Mouse (Mus musculus): ENCODE measurements around the gene Ltbp2. TPM values are rescaled to one million over a fixed set of nuclear protein-coding genes. Genes with fewer than 3 reads are reported as not detected.

Gene Ltbp2
- polyA plus RNA-seq, 1 experiment from 2014 or later, result 0.17 TPM

GRCm38 (mm10) chr12:84864801-84865200 lies 11.5 kb downstream of the Ltbp2 start:
- Histone ChIP-seq H3K4me3 (ENCODE audit: low read depth, low read length) (no peak overlapping the region), H3K27ac (ENCODE audit: low read depth, low read length) (no peak overlapping the region), H3K36me3 (ENCODE audit: control insufficient read depth, insufficient read depth, low read length) (no peaks in the 10 kb centered on the region), H3K4me2 (ENCODE audit: low read depth) (no peak overlapping the region), H3K27me3 (ENCODE audit: control insufficient read depth, insufficient read depth, low read length) (no peaks in the 10 kb centered on the region), H3K9ac (ENCODE audit: low read length) (no peak overlapping the region), H3K4me1 (ENCODE audit: control insufficient read depth, insufficient read depth, low read length) (no peaks in the 10 kb centered on the region), H3K9me3 (ENCODE audit: control insufficient read depth, low read length) (no peaks in the 10 kb centered on the region)
- DNase-seq (ENCODE audit: low spot score), result no peak
- WGBS, result 76% methylated on average over 7 of the region's 7 CpGs
- ATAC-seq (ENCODE audit: insufficient read depth, low FRiP score, low TSS enrichment), result no peak

GRCm38 (mm10) chr12:84863196-84863595 lies 13.1 kb downstream of the Ltbp2 start:
- Histone ChIP-seq H3K27ac (ENCODE audit: low read depth, low read length) (no peak overlapping the region), H3K9ac (ENCODE audit: low read length) (no peak overlapping the region), H3K4me1 (ENCODE audit: control insufficient read depth, insufficient read depth, low read length) (no peaks in the 10 kb centered on the region), H3K9me3 (ENCODE audit: control insufficient read depth, low read length) (no peaks in the 10 kb centered on the region), H3K4me2 (ENCODE audit: low read depth) (no peak overlapping the region), H3K36me3 (ENCODE audit: control insufficient read depth, insufficient read depth, low read length) (no peaks in the 10 kb centered on the region), H3K4me3 (ENCODE audit: low read depth, low read length) (no peak overlapping the region), H3K27me3 (ENCODE audit: control insufficient read depth, insufficient read depth, low read length) (no peaks in the 10 kb centered on the region)
- DNase-seq (ENCODE audit: low spot score) (no peak), ATAC-seq (ENCODE audit: insufficient read depth, low FRiP score, low TSS enrichment) (no peak)
- 84% methylated on average over 5 of the region's 5 CpGs for WGBS

GRCm38 (mm10) chr12:84862136-84862910 lies 14.0 kb downstream of the Ltbp2 start:
- H3K4me1 ChIP-seq (ENCODE audit: control insufficient read depth, insufficient read depth, low read length), result no peaks in the 10 kb centered on the region
- no peak overlapping the region for H3K27ac ChIP-seq (ENCODE audit: low read depth, low read length)
- no peak overlapping the region for H3K9ac ChIP-seq (ENCODE audit: low read length)
- WGBS, result 74% methylated on average over 14 of the region's 14 CpGs
- no peak for ATAC-seq (ENCODE audit: insufficient read depth, low FRiP score, low TSS enrichment)
- H3K4me3 ChIP-seq (ENCODE audit: low read depth, low read length), result no peak overlapping the region
- no peak for DNase-seq (ENCODE audit: low spot score)
- no peaks in the 10 kb centered on the region for H3K36me3 ChIP-seq (ENCODE audit: control insufficient read depth, insufficient read depth, low read length)
- H3K9me3 ChIP-seq (ENCODE audit: control insufficient read depth, low read length), result no peaks in the 10 kb centered on the region
- H3K27me3 ChIP-seq (ENCODE audit: control insufficient read depth, insufficient read depth, low read length), result no peaks in the 10 kb centered on the region
- H3K4me2 ChIP-seq (ENCODE audit: low read depth), result no peak overlapping the region

- ATAC-seq (ENCODE audit: insufficient read depth, low FRiP score, low TSS enrichment), result no peak
- no peak for DNase-seq (ENCODE audit: low spot score)
These were observed 17.9 kb downstream of the Ltbp2 start for GRCm38 (mm10) chr12:84858149-84859113.

GRCm38 (mm10) chr12:84857706-84858105 lies 18.6 kb downstream of the Ltbp2 start:
- Histone ChIP-seq H3K9me3 (ENCODE audit: control insufficient read depth, low read length) (no peaks in the 10 kb centered on the region), H3K27ac (ENCODE audit: low read depth, low read length) (no peak overlapping the region), H3K36me3 (ENCODE audit: control insufficient read depth, insufficient read depth, low read length) (no peaks in the 10 kb centered on the region), H3K4me3 (ENCODE audit: low read depth, low read length) (no peak overlapping the region), H3K4me2 (ENCODE audit: low read depth) (no peak overlapping the region), H3K27me3 (ENCODE audit: control insufficient read depth, insufficient read depth, low read length) (no peaks in the 10 kb centered on the region), H3K9ac (ENCODE audit: low read length) (no peak overlapping the region), H3K4me1 (ENCODE audit: control insufficient read depth, insufficient read depth, low read length) (no peaks in the 10 kb centered on the region)
- ATAC-seq (ENCODE audit: insufficient read depth, low FRiP score, low TSS enrichment) (no peak), DNase-seq (ENCODE audit: low spot score) (no peak)
- 68% methylated on average over 4 of the region's 4 CpGs for WGBS

More at GRCm38 (mm10) chr12:84858149-84859113, 17.9 kb downstream of the Ltbp2 start:
- H3K27ac ChIP-seq (ENCODE audit: low read depth, low read length), result no peak overlapping the region
- H3K4me2 ChIP-seq (ENCODE audit: low read depth), result no peak overlapping the region
- WGBS, result 59% methylated on average over 17 of the region's 17 CpGs
- H3K9ac ChIP-seq (ENCODE audit: low read length), result no peak overlapping the region
- no peaks in the 10 kb centered on the region for H3K27me3 ChIP-seq (ENCODE audit: control insufficient read depth, insufficient read depth, low read length)
- no peak overlapping the region for H3K4me3 ChIP-seq (ENCODE audit: low read depth, low read length)
- H3K9me3 ChIP-seq (ENCODE audit: control insufficient read depth, low read length), result no peaks in the 10 kb centered on the region
- H3K36me3 ChIP-seq (ENCODE audit: control insufficient read depth, insufficient read depth, low read length), result no peaks in the 10 kb centered on the region
- no peaks in the 10 kb centered on the region for H3K4me1 ChIP-seq (ENCODE audit: control insufficient read depth, insufficient read depth, low read length)

GRCm38 (mm10) chr12:84856532-84856931 lies 19.8 kb downstream of the Ltbp2 start:
- no peaks in the 10 kb centered on the region for H3K9me3 ChIP-seq (ENCODE audit: control insufficient read depth, low read length)
- WGBS, result 84% methylated on average over 8 of the region's 8 CpGs
- no peak for DNase-seq (ENCODE audit: low spot score)
- H3K9ac ChIP-seq (ENCODE audit: low read length), result no peak overlapping the region
- ATAC-seq (ENCODE audit: insufficient read depth, low FRiP score, low TSS enrichment), result no peak
- no peaks in the 10 kb centered on the region for H3K4me1 ChIP-seq (ENCODE audit: control insufficient read depth, insufficient read depth, low read length)
- no peaks in the 10 kb centered on the region for H3K36me3 ChIP-seq (ENCODE audit: control insufficient read depth, insufficient read depth, low read length)
- H3K27me3 ChIP-seq (ENCODE audit: control insufficient read depth, insufficient read depth, low read length), result no peaks in the 10 kb centered on the region
- H3K4me2 ChIP-seq (ENCODE audit: low read depth), result no peak overlapping the region
- no peak overlapping the region for H3K4me3 ChIP-seq (ENCODE audit: low read depth, low read length)
- no peak overlapping the region for H3K27ac ChIP-seq (ENCODE audit: low read depth, low read length)

GRCm38 (mm10) chr12:84855084-84855625 lies 21.2 kb downstream of the Ltbp2 start:
- Histone ChIP-seq H3K4me3 (ENCODE audit: low read depth, low read length) (no peak overlapping the region), H3K4me1 (ENCODE audit: control insufficient read depth, insufficient read depth, low read length) (no peaks in the 10 kb centered on the region), H3K9ac (ENCODE audit: low read length) (no peak overlapping the region), H3K36me3 (ENCODE audit: control insufficient read depth, insufficient read depth, low read length) (no peaks in the 10 kb centered on the region), H3K27ac (ENCODE audit: low read depth, low read length) (no peak overlapping the region), H3K4me2 (ENCODE audit: low read depth) (no peak overlapping the region), H3K27me3 (ENCODE audit: control insufficient read depth, insufficient read depth, low read length) (no peaks in the 10 kb centered on the region), H3K9me3 (ENCODE audit: control insufficient read depth, low read length) (no peaks in the 10 kb centered on the region)
- no peak for ATAC-seq (ENCODE audit: insufficient read depth, low FRiP score, low TSS enrichment)
- no peak for DNase-seq (ENCODE audit: low spot score)
- 82% methylated on average over 4 of the region's 4 CpGs for WGBS

GRCm38 (mm10) chr12:84854392-84855033 lies 21.8 kb downstream of the Ltbp2 start:
- 94% methylated on average over 4 of the region's 4 CpGs for WGBS
- DNase-seq (ENCODE audit: low spot score) (no peak), ATAC-seq (ENCODE audit: insufficient read depth, low FRiP score, low TSS enrichment) (no peak)
- no peaks in the 10 kb centered on the region for H3K9me3 ChIP-seq (ENCODE audit: control insufficient read depth, low read length)
- no peaks in the 10 kb centered on the region for H3K4me1 ChIP-seq (ENCODE audit: control insufficient read depth, insufficient read depth, low read length)
- H3K9ac ChIP-seq (ENCODE audit: low read length), result no peak overlapping the region
- no peak overlapping the region for H3K27ac ChIP-seq (ENCODE audit: low read depth, low read length)
- H3K4me3 ChIP-seq (ENCODE audit: low read depth, low read length), result no peak overlapping the region
- H3K4me2 ChIP-seq (ENCODE audit: low read depth), result no peak overlapping the region
- no peaks in the 10 kb centered on the region for H3K36me3 ChIP-seq (ENCODE audit: control insufficient read depth, insufficient read depth, low read length)
- no peaks in the 10 kb centered on the region for H3K27me3 ChIP-seq (ENCODE audit: control insufficient read depth, insufficient read depth, low read length)
